Mouse (Mus musculus) kidney, adult 9 months (tissue): ENCODE results near the gene L2hgdh.

Experiments used
- DNase-seq: peaks from one replicate; pipeline ENCODE4 v3.0.0; 2022

Gene L2hgdh

DNA sequence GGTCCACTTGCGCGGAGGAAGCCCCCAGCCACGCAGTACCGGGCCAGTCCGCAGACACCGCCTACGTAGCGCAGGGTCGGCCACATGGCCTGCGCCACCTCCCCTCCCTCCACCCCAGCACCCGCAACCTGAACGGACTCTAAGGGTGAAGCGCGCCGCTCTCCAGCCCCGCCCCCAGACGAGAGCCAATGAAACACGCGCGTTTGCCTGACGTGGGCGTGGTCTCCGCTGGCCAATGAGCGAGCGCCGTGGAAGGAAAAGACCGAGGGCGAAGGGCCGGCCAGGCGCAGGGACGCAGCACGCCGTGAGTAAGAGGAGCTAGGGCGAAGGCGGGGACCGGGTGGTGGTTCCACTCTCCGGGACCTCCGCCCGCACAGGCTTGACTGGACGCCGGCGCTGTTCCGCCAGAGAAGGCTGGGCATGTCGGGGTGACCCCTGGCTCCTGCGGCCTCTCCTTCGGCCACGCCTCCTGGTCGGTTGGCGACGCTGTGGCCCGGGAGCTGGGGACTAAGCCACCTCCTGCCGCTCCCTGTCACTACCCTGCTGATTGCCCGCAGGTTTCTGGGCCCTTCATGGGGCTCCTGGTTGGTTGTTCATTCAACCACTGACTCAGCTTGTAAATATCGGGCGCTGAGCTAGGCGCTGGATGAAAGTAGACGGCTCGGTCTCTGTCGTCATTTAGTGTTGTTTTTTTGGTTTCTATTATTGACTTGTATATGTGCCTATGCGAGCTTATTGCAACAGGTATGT is at the start of gene L2hgdh, which contains the start of gene Atp5s:
Gene L2hgdh (minus strand): TSS at position 163 of the 750 bp plus-strand sequence.
Gene Atp5s (plus strand): TSS at position 240 of the 750 bp plus-strand sequence.
- DNase-seq: peak; percentile 98

DNA sequence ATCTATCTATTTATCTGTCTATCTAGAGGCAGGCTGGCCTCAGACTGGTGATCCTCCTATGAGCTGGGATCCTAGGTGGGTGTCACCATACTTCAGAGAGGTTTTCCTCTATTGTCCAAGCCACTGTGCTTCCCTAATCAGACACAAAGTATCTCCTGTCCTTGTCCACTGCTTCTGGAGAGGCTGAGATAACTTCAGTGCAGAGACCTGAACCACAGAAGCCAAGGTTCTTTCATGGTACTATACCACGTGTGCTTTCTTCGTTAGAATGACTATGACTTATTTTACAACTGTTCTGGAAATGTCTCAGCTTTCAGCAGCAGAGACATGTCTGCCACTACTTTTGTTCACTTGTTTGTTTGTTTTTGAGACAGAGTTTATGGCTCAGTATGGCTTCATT is 44.2 kb upstream of the L2hgdh start:
- no peak for DNase-seq

DNA sequence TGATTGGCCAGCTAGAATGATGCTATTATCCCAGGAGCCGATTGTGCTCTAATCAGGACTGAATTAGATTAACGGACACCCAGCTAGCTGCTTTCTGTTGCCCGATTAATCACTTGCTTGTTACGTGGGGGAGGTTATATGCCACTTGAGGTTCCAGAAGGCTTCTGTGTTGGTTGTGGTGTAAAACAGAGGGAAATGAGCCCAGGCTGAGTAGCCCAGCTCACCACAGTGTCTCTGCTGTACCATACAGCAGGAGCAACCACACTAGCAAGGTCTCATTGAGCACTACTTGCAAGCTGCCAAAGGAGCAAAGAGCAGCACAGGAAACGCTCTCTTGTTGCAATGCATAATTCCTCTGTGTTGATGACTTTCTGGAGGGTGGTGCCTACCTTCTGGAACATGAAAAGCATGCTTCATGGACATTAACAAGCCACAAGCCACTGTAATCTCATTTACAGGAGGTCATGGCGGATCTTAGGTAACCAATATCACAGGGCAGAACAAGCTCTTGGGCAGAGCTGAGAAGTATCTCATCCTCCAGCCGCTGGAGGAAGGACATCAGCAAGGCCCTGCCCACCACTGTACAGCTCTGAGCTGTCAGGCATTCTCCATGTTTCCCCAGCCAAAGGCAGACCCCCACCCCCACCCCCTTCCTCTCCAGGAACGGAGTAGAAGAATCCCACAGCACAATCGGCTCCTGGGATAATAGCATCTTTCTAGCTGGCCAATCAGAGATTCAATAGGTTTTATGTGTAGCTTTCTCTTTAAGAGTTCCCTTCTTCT is 43.0 kb upstream of the L2hgdh start:
- no peak for DNase-seq

- peak; percentile 89 for DNase-seq
These were observed 41.7 kb upstream of the L2hgdh start for GRCm38 (mm10) chr12:69766185-69766904.

GRCm38 (mm10) chr12:69765543-69765942 is 40.9 kb upstream of the L2hgdh start:
- peak; percentile 60 for DNase-seq

- DNase-seq: peak; percentile 57
These were observed 36.9 kb upstream of the L2hgdh start for GRCm38 (mm10) chr12:69761603-69762002.

DNA sequence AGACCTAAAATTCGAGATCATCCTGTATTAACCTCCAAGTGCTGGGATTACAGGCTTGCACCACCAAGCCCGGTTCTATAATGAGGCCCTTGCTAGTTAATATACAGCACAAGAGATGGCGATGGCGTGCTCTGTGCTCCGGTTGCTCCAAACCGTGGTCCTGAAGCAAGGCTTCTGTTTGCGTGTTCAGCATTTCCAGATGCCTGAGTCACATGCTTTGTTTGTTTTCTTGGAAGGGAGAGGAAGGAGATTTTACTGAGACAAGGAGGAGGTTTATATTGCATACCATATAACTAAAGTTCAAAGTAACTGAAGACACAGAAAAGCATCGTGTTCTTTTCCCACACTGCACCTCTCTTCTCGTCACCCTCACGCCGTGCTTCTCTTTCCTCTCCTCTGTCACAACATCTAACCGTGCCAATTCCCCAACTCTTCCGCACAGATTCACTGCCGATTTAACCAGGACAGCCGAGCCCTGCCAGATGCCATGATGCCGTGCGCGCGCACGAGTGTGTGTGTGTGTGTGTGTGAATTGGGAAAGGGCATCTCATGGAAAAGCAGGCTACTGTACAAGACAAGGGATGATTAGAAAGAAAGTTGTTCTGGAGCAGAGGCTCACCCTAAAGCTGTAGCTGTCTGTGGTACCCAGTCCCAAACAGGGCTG is 36.2 kb upstream of the L2hgdh start:
- DNase-seq: no peak

GRCm38 (mm10) chr12:69760014-69760413 is 35.3 kb upstream of the L2hgdh start:
- no peak for DNase-seq

DNA sequence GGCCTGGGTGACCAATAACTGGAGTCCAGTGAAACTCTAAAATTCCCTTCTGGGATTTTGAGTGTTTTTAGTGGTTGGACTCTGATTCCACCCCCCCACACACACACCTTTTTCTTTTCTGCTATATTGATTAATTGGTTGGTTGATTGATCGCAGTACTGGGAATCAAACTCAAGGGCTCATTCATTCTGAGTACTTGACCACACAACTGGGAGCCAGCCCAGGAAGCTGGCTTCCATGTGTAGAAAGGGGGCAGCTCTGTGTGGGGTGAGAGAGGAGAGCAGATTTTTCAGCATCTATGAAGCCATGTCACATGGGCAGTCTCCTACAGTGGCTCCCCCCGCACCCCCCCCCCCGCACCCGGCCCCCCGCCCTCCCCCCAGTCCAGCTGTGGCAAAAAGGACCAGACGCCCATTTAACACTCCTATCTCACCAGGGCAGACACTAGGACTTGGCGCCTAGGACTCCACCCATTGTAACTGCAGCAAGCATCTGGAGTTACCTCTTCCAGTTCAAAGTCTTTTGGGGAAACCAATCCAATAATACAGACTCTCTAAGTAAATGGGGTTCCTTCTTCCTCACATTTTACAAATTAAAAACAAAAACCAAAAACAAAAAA is 34.7 kb upstream of the L2hgdh start:
- no peak for DNase-seq

- peak; percentile 72 for DNase-seq
These were observed 33.8 kb upstream of the L2hgdh start for GRCm38 (mm10) chr12:69758221-69759185.

- peak; percentile 85 for DNase-seq
These were observed 32.9 kb upstream of the L2hgdh start for GRCm38 (mm10) chr12:69757418-69758141.

- no peak for DNase-seq
These were observed 31.3 kb upstream of the L2hgdh start for GRCm38 (mm10) chr12:69756015-69756414.

DNA sequence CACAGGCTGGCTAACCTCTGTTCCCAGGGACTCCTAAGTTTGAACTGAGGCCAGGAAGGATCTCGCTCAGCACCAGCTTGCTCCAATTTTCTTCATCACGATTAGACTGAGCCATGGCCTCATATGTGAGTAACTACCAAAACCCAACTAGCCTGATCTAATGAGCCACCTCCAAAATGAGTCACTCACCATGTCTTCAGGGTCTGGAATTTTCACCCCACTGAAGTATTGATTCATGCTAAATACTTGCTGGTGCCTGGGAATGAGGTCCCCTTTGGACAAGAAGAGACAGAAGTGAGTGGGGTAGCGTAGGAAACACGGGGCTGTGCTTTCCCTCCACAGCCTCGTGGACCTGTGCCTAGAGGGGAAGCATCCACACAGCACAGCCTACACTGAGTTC is 29.3 kb upstream of the L2hgdh start:
- no peak for DNase-seq

DNA sequence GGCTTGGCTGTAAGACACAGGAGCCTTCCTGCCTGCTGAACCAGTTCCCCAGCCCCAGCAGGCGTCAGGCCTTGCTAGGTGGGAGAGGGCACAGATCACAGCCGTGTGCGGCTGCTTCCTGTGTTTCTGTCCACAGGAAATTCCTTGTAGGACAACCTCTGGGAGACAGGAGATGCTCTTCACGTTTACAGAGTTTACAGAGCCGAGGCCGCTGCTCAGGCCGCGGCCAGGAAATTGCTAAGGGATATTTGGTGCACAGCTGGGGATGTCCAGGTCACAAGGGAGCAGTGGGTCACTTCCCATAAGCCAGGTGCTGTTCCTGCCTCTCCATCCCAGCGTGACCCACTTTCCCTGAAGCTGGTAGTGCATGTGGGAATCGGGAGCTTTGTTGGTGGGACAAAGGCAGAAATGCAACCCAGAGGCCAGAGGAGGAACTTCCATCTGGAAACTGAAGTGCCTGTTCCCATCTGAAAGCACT is 27.2 kb upstream of the L2hgdh start:
- DNase-seq: peak; percentile 38

DNA sequence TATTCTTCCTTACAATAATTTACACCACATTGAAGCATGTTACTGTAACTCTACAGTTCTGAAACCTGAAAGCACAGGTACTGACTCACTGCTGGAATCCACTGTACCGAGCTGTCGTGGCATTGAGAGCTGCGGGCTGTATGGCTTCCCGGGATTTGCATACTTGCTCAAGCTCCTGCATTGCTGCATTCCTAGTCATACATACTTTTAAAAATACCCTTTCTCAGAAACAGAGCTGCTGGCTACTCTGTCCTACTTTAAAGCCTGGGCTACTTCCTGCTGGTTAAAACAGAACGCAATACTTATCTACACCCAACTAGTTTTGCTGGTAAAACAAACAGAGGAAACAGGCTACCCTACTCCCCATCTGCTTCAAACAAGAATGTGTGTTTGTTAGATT is 19.5 kb upstream of the L2hgdh start:
- DNase-seq: no peak

GRCm38 (mm10) chr12:69741965-69742364 is 17.3 kb upstream of the L2hgdh start:
- DNase-seq: no peak

DNA sequence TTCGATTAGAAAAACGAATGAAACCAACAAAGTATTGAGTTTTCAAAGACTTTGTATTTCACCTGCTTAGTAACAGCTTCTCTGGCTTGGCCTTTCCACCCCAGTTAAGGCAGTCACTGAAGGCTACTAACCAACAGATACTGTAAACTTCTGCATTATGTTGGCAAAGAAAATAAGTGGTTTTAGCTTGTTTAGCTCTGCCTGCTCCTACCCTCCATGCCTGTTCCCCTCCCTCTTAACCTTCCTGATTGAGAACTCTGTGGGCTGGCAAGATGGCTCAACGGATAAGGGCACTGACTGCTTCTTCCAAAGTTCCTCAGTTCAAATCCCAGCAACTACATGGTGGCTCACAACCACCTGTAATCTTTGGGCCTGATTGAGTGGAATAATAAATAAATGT is 9.2 kb upstream of the L2hgdh start:
- DNase-seq: no peak

- peak; percentile 45 for DNase-seq
These were observed 8.8 kb upstream of the L2hgdh start for GRCm38 (mm10) chr12:69733518-69733917.

- DNase-seq: no peak
These were observed 7.5 kb upstream of the L2hgdh start for GRCm38 (mm10) chr12:69732221-69732620.

DNA sequence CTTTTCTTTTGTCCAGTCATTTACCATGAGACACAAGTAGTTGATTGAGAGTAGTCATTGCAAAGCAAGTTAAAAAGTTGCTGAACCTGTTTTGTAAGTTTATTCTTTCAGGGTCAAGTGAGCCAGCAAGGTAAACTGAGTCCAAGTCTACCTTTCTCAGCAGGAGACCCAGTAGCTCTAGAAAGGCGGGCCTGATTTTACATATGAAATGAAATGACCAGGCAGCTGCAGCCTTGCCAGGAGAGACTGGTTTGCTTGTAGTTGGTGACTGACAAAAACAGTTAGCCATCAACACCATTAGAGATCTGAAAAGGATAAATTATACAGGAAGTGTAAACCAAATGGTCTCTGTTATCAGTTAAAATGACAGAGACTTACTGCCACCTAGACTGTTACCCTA is 5.6 kb upstream of the L2hgdh start:
- DNase-seq: no peak
